Mouse (Mus musculus) lung, embryonic 16.5 days (tissue): Measurements from ENCODE around the gene Svopl. TPM values are rescaled to one million over a fixed set of nuclear protein-coding genes. Genes with fewer than 3 reads are reported as not detected.

Source experiments
- ATAC-seq: fragments of 200-750 bp; cut with Nextera tagmentation; 2 replicates; pipeline ENCODE4 v1.8.0; 2017; ENCODE audit warnings: low read depth, mild to moderate bottlenecking, moderate library complexity
- H3K27ac ChIP-seq: fragments of 300-500 bp; sonication (generic); 2 replicates; pipeline ENCODE4 v1.5.1; 2014; ENCODE audit warnings: mild to moderate bottlenecking, control low read depth, low read length
- H3K27me3 ChIP-seq: fragments of 300-500 bp; sonication (generic); 2 replicates; pipeline ENCODE4 v1.6.1; 2014; ENCODE audit warnings: low read depth, low read length, mixed read lengths; ENCODE audit not compliant: control insufficient read depth, insufficient read depth
- H3K36me3 ChIP-seq: fragments of 300-500 bp; sonication (generic); 2 replicates; pipeline ENCODE4 v1.6.1; 2014; ENCODE audit warnings: low read length; ENCODE audit not compliant: control insufficient read depth, insufficient read depth
- H3K4me1 ChIP-seq: fragments of 300-500 bp; sonication (generic); replicated peaks from 2 replicates; pipeline ENCODE4 v1.6.1; 2014; ENCODE audit warnings: low read length, mixed read lengths; ENCODE audit not compliant: control insufficient read depth, insufficient read depth
- H3K4me2 ChIP-seq: fragments of 300-500 bp; sonication (generic); 2 replicates; pipeline ENCODE4 v1.6.1; 2014; ENCODE audit warnings: low read depth, low read length, control low read depth
- H3K4me3 ChIP-seq: fragments of 300-500 bp; sonication (generic); 2 replicates; pipeline ENCODE4 v1.5.1; 2014; ENCODE audit warnings: mild to moderate bottlenecking, low read length, control low read depth
- H3K9ac ChIP-seq: fragments of 300-500 bp; sonication (generic); 2 replicates; pipeline ENCODE4 v1.6.1; 2014; ENCODE audit warnings: low read length, control low read depth
- H3K9me3 ChIP-seq: fragments of 300-500 bp; sonication (generic); 2 replicates; pipeline ENCODE4 v1.6.1; 2016; ENCODE audit warnings: low read length; ENCODE audit not compliant: control insufficient read depth
- WGBS: fragments of 180-500 bp; shearing (Covaris S2); extraction: QIAGEN DNeasy Blood & Tissue Kit; methylation state at CpG from one replicate; pipeline ENCODE4 v1.1.7; 2014; 5-methylcytosine and 5-hydroxymethylcytosine counted together
- polyA plus RNA-seq: library from polyadenylated mRNA; unstranded; fragments of >200 nt; fragmentation: Nextera tagmentation; extraction: Ambion mirVana; gene quantifications from 2 replicates; pipeline ENCODE4 v1.2.1, GENCODE M21; 2015

The Svopl gene
- polyA plus RNA-seq, 1 experiment from 2014 or later: 1.6 TPM

- H3K36me3 ChIP-seq: peaks cover 26% of the 10 kb centered on the region
- H3K4me2 ChIP-seq: no peak overlapping the region
- H3K4me3 ChIP-seq: no peak overlapping the region
- H3K27ac ChIP-seq: no peak overlapping the region
- WGBS: 87% methylated on average over 4 of the region's 4 CpGs
- no peaks in the 10 kb centered on the region for H3K27me3 ChIP-seq
- H3K9me3 ChIP-seq: no peaks in the 10 kb centered on the region
- no peaks in the 10 kb centered on the region for H3K4me1 ChIP-seq
- H3K9ac ChIP-seq: no peak overlapping the region
- ATAC-seq: no peak
These were observed 79.4 kb downstream of the Svopl start for GRCm38 (mm10) chr6:37967386-37967785.

DNA sequence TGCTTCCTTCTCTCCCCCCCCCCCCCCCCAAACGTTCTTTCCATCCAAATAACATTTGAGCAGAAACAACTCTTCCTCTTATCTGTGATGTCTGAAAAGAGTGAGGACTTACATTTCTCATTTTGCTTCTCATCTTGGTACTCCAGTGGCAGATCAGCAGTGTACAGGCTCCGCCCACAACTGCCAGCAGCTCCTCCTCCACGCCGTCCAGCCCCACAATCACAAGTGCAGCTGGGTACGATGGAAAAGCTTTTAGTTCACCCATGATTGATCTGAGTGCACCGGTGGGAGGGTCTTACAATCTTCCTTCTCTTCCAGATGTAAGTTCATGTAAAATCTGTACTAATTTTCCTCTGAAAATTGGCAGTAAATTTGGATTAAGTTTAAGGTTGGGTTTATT, 95.5 kb downstream of the Svopl start:
- Histone ChIP-seq H3K9ac (no peak overlapping the region), H3K4me3 (no peak overlapping the region), H3K36me3 (peaks cover 19% of the 10 kb centered on the region), H3K9me3 (no peaks in the 10 kb centered on the region), H3K27me3 (no peaks in the 10 kb centered on the region), H3K4me2 (no peak overlapping the region), H3K27ac (no peak overlapping the region), H3K4me1 (no peaks in the 10 kb centered on the region)
- 73% methylated on average over 6 of the region's 6 CpGs for WGBS
- no peak for ATAC-seq

DNA sequence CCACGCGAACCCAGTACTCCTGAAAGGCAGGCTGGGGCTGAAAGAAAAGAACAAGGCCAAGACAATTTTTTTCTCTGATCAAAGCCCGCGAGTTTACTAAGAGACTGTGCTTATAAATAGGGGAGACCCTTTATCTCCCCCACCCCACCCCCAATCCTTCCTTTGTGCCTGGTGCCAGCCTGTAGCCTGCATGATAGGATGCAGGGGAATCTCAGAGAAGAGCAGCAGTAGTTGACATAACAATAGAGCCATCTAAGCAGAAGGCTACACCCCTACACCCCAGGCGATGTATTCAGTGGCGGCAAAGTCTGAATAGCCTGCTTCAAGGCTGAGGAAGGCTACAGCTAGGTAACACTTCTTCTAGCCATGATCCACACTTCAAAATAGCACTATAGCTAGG, 110.3 kb downstream of the Svopl start:
- Histone ChIP-seq H3K4me3 (no peak overlapping the region), H3K27ac (no peak overlapping the region), H3K9ac (no peak overlapping the region), H3K4me1 (no peaks in the 10 kb centered on the region), H3K4me2 (no peak overlapping the region), H3K9me3 (no peaks in the 10 kb centered on the region), H3K27me3 (no peaks in the 10 kb centered on the region), H3K36me3 (peaks cover 9% of the 10 kb centered on the region)
- ATAC-seq: no peak
- whole genome bisulfite sequencing: 78% methylated on average over 6 of the region's 6 CpGs

Other genes starting within 250 kb of the Svopl start
- 9.8 and 10.0 TPM in 2 replicates for gene Trim24, start 176.2 kb downstream of the Svopl start, polyA plus RNA-seq
- gene Tmem213, start 62.3 kb upstream of the Svopl start, polyA plus RNA-seq: 133 and 163 TPM in 2 replicates
- 10.5 and 15.8 TPM in 2 replicates for gene Atp6v0a4, start 77.6 kb upstream of the Svopl start, polyA plus RNA-seq
- gene D630045J12Rik, start 207.0 kb upstream of the Svopl start, polyA plus RNA-seq: 2.6 and 2.9 TPM in 2 replicates